Mouse (Mus musculus) adrenal gland, postnatal 4 days (tissue): Measurements from ENCODE around the gene Mmp8. TPM values are rescaled to one million over a fixed set of nuclear protein-coding genes. Genes with fewer than 3 reads are reported as not detected.

ENCODE experiments used
- DNase-seq, 2 experiments: peaks; one replicate each; pipeline ENCODE4 v3.0.0; 2021 to 2022; ENCODE audit warnings: low spot score in 2 of 2, mixed read lengths in 2 of 2
- long read RNA-seq, 2 experiments: library from polyadenylated mRNA; stranded (forward); transcript quantifications; one replicate each; pipeline ENCODE4 v2.0.0; 2021
- total RNA-seq, 2 experiments: library from RNA; stranded (reverse); gene quantifications; 2 replicates each; pipeline ENCODE4 v1.2.3; 2021

Mmp8 gene
- total RNA-seq, result 1 to 10 TPM in 1 of 2 experiments, under 1 TPM in 1; 0.81 to 2.9 TPM
- long read RNA-seq, experiment 1, partial matches to known transcripts, result 0 of 6 reads
- long read RNA-seq, experiment 1, other reads (novel, unspliced or antisense), result 2 of 6 reads
- long read RNA-seq, experiment 2, partial matches to known transcripts, result 0 of 2 reads
- long read RNA-seq, experiment 2, other reads (novel, unspliced or antisense), result 1 of 2 reads

DNA sequence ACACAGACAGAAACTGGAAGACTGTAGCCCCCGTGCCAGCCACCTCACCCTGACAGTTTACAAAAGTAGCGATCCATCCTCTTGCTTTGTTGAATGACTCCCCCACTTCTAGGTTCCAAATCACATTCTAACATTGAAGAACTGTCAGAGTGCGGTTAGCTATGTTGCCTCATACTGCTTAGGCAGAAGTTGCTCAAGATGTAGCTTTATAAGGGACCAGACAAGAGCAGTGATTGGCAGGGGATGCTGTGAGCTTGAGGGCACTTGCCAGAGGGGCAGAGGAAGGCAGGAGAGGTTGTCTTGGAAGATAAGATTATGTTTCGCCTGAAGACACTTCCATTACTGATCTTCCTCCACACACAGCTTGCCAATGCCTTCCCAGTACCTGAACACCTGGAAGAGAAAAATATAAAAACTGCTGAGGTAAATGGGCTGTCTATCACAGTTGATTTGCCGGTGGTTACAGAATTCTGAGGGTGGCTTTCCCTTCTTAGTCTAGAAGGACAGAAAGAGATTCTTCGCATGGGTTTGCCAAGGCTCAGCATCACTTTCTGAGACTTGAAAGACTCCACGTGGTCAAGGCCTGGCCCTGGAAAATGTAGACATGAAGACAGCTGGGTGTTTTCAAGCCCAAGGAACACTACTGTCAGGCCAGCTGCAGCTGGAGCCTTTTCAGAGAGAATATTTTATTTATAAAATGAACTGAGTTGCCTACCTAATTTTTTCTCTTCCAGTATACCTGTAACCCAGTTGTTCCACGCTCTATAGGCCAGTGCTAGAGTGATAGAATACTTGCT lies at the start of gene Mmp8:
Gene Mmp8, plus strand, starts transcription at position 236 of the 797 bp plus-strand sequence.
- no peak for DNase-seq

DNA sequence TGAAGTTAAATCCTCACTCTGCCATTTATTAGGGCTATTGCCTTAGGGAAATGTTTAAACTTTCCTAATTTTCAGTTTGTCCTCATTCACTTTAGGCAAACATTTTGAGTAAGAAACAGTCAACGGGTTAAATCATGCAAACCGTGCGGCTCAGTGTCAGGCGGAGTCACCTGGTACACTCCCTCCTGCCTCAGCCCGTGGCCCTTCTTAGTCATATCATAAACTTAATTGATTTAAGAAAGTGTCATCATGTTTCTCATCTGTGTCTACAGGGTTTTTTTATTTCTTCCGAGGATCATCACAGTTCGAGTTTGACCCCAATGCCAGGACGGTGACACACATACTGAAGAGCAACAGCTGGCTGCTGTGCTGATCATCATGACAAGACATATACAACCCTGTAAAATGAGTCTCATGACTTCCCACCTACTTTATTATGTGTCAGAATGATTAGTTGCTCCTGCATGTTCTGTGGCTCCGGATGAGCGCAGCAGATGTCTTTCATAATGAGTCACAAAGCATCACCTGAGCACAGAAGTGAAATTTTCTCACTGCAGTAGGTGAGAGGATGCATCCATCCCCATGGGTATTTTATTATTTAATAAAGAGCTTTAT lies 48.5 kb upstream of the Mmp8 start:
- no peak for DNase-seq

DNA sequence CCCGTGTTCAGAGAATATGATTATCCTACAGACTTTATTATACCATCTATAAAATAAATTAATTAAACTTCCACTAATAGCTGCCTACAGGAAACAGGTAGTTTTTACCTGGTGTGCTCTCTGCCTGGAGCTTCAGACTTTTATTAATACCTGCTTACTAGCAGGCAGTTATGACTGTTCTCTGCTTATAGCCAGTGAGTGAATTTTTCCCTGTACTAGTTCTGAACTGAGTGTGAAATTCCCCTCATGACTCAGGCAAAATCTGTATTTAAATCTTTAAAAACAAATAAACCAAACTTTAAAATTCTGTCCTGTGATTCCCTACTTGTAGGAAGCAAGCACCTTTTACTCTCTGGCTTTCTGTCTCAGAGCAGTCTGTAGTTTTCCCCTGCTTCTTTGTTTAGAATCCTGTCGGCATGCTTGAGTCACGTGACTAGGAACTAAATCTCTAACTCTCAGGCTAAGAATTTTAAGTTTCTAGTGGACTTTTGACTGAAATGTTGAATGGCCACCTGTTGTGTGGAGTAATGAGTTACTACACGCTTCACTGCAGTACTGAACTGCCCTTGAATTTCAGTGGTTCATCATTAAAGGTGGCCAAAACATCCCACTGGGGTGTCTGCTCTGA lies 40.2 kb upstream of the Mmp8 start:
- no peak for DNase-seq

DNA sequence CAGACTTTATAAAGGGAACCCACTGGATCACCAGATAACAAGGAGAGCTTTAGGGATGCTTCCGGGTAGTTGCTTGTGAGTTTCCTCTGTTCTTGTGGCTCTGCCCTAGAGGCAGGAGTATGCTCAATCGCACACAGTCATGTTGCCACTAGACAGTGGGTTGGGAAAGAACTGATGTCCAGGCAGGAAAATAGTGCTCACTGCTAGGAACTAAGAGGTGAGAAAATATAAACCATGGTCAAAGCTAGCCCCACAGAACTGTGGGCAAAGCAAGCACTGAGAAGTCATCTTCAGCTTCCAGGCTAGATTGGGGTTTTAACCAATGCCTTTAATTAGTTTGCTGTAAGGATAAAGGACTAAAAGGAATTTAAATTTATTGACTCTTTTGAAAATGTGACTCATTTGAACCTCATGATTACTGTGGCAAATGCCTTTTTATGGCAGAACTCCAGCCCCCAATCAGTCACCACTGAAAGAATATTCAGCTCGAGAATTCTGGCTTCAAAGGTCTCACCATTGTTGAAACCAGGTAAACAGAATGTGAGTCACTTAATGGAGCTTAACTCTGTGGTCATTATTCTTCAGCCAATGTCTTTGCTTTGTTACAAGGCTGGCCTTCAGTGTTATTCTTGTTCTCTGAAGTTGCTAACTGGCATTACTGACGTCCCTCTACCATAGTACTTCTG lies 31.9 kb upstream of the Mmp8 start:
- DNase-seq, result no peak

DNA sequence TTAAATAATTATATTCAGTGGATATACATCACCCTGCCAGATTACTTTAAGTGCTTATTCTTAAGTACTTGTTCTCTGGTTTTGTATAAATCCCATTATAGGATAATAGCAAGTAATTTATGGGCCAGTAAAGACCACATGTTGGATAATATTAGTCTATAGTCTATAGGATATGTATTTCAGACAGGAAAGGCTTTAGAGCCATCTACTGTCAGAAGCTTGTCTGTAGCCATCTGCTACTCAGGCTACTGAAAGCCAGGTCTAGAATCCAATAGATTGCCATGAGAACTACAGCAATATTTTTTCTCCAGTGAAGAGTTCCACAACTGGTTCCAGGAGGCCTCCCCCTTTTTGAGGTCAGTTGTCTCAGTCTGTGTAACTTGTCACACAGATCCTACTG lies 15.5 kb upstream of the Mmp8 start:
- DNase-seq, result no peak

DNA sequence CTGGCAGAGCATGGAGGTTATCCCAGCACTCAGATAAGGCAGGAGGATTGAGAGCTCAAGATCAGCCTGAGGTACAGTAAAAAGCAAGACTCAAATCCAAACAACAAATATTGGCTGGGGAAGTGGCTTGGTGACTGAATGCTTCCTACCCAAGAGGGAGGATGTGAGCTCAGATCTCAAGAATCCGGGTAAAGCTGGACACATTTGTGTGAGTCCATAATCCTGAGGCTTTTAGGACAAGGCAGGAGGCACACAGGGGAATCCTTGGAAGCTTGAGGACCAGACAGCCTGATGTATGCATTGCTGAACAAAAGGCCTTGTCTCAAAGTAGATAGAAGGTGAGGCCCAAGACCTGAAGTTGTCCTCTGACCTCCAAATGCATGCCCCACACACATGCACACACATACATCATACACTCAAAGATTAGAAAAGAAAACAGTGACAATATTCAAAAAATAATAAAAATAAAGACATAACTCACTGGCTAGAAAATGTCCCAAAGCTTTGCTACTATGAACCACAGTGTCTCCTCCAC lies 13.3 kb upstream of the Mmp8 start:
- DNase-seq, result no peak

DNA sequence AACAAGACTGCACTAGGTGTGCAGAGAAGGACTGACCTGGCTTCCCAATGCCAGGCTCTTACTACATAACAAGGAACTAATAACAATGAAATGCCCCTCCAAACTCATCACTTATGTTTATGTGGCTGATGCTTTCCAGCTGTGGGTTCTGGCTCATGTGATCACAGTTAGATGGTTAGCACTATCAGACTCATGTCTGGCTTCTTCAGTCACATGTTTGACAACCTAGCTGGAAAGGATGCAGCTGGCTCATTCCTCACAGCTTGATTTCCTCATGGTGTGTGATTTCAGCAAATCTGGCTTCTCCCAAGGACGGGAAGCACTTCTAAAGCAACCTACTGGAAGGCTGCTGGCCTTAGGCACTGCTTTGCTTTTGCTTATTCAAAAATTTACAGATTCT lies 12.8 kb upstream of the Mmp8 start:
- no peak for DNase-seq

DNA sequence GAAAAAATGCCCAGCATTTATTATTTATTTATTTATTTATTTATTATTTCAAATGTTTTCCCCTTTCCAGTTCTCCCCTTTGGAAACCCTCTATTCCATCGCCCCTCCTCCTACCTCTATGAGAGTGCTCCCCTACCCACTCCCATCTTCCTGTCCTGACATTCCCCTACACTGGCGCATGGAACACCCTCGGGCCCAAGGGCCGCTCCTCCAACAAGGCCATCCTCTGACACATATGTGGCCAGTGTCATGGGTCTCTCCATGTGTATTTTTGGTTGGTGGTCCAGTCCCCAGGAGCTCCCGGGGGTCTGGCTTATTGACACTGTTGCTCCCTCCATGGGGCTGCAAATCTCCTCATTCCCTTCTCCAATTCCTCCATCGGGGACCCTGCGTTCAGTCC lies 12.3 kb upstream of the Mmp8 start:
- no peak for DNase-seq

DNA sequence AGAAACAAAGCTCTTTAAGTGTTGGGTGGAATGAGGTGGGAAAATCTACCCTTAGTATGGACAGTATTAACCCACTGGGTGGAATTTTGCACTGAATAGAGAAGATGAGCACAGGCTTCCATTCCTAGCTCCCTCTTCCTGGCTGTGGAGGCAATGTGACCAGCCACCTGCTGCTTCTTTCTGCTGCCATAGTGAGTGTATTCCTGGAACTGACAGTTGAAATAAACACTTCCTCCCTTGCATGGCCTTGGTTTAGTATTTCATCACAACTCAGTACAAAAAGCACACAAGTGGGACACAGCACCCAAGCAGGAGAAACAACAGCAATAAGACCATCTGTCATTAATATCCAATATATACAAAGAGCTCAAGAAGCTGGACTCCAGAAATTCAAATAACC lies 6.3 kb upstream of the Mmp8 start:
- DNase-seq, result no peak

DNA sequence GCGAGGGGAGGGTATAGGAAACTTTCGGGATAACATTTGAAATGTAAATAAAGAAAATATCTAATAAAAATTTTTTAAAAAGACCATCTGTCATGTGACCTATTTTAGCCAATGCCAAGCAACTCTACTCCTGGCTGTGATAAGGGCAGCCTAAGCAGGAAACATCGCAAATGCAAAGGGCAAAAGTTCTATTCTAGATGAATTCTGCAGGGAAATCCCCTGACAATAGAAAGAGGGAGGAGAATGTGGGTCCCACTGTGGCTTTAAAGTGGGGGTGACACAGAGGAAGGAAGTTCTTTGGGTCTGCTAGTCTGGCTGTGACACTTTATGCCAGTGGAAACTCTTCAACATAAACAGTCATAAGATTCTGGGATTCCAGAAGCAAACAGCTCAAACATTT lies 4.7 kb upstream of the Mmp8 start:
- no peak for DNase-seq

DNA sequence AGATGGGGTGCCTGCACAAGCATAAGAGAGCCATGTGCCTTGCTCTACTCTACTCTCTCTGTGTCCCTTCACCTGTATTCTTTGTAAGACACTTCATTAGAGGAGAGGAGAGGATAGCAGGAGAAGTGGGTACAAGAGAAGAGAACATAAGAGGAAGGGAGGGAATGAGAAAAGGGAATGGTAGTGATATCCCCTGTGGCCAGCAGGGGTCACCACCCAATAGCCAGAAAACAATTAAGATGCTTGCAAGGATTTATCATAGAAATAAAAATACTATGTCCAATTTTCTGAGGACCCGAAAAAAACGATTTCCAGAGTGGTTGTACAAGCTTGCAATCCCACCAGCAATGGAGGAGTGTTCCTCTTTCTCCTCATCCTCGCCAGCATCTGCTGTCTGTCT lies 3.9 kb upstream of the Mmp8 start:
- no peak for DNase-seq

DNA sequence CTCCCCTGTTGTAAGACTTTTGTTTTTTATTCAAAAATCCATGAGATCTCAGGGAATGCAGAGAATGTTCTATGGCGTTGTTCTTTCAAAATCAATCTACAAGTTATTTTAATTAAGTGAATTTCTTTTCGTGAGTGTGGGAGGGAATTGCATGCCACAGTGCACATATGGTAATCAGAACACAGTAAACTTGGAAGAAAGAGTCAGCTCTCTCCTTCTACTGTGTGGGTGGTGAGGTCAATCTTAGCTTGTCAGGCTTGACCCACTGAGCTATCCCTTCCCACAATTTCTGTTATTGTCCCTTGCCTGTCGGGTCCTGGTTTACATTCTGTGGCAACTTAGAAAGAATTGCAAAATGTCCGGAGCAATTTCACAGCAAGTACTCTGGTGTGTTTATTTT lies 1.8 kb downstream of the Mmp8 start:
- DNase-seq, result no peak

DNA sequence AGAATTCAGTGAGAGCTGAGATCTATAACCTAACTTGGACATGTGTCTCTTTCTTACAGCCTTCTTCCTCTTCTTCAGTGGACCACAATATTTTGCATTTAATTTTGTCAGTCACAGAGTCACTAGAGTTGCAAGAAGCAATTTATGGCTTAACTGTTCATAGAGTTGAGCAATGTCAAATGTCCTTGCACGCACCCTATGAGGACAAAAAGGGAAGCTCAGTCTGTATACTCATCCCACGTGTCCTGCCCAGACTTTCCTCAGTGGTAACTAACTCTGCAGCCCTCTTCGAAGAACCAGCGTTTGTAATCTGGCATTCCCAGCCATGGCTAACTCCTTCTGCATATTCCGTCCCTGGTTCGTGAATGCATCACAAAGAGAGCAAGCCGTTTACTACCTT lies 9.1 kb downstream of the Mmp8 start:
- no peak for DNase-seq

DNA sequence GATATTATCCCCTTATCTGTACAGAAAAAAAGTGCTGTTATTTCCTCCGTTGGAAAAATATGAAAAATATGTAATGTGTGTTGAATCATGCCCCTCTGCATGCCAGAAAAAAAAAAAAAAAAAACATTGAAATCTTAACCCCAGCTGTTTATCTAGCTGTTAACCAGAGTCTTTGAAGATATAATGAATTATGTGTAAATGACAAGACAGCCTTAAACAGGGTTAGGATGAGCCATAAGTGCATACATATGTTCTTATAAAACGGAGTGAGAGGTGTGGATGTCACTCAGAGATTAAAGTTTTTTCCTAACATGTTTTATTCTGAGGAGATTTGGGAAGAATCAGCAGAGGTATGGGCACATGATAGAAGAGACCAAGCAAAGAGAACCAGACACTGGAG lies 9.7 kb downstream of the Mmp8 start:
- DNase-seq, result no peak

DNA sequence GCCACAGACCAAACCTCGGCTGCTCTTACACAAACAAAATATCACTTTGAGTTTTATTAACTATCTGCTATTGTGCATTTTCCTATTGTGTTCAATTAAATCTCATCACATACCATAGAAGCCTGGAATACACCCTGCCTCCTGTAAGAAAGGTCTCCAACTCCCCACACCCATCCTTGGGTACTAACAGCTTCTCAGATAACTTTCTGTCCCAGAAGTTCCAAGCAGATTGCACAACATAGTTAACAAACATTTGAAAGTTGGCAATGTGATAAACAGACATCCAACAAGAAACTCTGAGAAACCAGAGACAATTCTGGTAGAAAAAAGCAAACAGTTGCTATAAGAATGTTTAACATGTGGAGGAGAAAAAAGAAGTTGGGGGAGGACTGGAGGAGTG lies 12.2 kb downstream of the Mmp8 start:
- DNase-seq, result no peak

DNA sequence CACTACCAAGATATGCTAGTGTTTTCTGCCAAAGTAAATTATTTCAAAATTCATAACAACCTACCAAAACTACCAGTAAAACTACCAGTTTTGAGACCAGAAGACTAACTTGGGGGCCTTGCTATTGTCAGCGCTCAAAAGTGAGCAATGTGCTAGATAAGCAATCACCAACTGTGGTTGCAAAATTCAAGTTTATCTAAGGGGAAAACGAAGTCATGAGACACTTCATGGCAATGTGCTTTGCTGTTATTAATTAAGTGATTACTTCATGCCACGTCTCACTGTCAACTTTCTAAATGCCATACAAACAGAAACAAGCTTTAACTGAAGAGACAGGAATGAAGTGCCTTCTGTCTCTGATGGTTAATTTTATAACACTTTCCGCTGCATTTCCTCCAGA lies 12.9 kb downstream of the Mmp8 start, which contains the start of gene Mmp27:
Gene Mmp27, plus strand, starts transcription at position 235 of the 400 bp plus-strand sequence.
- no peak for DNase-seq

DNA sequence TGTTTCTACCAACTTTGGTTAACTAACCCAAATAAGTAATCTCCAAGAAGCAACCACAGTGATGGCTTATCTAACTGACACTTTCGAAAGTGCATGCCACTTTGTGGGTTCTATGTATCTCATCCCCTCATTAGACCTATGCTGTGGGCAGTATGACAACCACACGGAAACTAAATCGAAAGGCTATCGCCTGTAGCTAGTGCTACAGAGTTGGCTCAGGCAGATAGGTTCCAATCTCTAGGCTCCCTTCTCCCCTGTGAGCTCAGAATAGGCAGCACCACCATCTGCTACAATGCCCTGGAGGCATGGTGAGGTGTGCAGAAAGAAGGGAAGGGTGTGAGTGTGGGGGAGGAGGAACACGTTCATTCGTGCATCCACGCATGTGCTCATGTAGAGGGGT lies 13.9 kb downstream of the Mmp8 start:
- DNase-seq, result no peak

DNA sequence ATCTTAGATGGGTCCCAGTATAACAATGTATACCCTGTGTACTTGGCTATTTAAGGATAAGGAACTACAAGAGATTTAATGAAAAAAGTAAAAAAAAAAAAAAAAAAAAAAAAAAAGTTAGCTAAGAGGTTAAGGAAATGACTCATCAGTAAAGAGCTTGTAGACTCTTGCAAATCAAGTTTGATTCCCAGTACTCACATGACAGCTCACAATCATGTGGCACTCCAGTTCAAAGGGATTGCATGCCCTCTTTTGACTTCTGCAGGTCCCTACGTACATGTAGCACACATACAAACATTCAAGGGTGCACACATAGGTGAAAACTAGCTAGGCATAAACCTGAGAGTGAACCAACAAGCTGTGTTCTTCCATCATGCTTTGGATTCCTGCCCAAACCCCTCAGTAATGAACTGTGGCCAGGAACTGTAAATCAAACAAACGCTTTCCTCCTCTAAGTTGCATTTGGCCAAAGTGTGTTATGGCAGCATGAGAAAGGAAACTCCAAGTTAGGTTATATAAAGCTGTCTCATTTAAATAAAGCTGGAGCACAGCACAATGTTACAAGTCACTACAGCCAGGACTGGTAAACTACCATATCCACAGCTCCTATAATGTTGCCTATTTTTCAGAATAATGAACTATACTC lies 14.5 kb downstream of the Mmp8 start:
- DNase-seq, result no peak

DNA sequence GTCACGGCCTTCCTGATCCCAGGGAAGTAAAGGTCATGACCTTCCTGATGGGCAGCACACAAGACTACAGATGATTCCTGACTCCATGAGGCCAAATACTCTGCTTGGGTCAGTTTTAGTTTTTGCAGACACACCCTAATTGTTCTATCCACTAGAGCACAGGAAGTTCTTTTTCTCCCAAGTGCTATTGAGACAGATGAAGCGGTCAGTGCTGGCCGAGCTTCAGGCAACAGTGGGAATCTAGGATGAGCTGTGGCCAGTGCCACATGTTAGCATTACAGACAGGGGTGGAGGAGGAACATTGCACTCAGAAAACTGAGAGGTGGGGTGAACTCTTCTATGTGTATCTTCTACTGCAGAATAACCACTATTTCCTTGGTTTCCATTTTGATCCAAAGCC lies 17.3 kb downstream of the Mmp8 start:
- no peak for DNase-seq

DNA sequence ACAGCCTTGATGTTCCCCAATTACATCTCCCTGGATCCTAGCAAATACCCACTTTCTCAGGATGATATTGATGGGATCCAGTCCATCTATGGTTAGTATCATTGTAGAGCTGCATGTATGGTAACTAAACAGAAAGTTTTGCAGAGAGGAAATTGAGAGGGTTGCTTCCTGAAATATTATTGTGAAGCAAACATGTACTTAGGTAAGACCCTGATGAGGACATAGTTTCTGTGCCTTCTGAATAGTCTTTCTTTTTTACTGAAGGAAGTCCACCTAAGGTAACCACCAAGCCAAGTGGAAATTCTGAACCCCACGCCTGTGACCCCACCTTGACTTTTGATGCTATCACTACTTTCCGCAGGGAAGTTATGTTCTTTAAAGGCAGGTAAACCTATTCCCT lies 19.1 kb downstream of the Mmp8 start:
- no peak for DNase-seq

DNA sequence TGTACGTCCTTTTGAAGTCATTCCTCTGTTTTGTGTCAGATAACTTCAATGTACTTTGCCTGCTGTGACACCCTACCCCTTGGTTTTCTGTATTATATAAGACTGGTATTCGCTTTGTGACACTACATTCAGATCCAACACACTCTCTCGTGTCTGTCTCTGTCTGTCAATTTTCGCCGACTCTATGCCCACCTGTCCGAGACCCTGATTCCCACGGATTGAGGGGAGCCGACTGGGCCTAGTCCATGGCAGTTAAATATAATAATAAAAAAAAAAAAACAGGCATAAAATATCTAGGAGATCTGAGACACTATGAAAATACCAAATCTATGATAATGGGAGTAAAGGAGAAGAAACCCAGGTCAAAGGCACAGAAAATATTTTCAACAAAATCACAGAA lies 31.8 kb downstream of the Mmp8 start:
- no peak for DNase-seq
